Mouse (Mus musculus) small intestine, adult 2 months (tissue): ENCODE results near the gene Muc1. TPM values are rescaled to one million over a fixed set of nuclear protein-coding genes. Genes with fewer than 3 reads are reported as not detected.

Source experiments
- H3K27ac ChIP-seq: fragments of 200-500 bp; 2 replicates; pipeline ENCODE4 v1.5.1; 2012; ENCODE audit warnings: low read depth, low read length, control low read depth, inconsistent platforms; ENCODE audit not compliant: insufficient read depth
- H3K27me3 ChIP-seq: fragments of 200-500 bp; 2 replicates; pipeline ENCODE4 v1.6.1; 2012; ENCODE audit warnings: mild to moderate bottlenecking, moderate library complexity, low read length, inconsistent platforms; ENCODE audit not compliant: control insufficient read depth, insufficient read depth
- H3K36me3 ChIP-seq: fragments of 200-500 bp; 2 replicates; pipeline ENCODE4 v1.6.1; 2012; ENCODE audit warnings: mild to moderate bottlenecking, low read length, control low read depth, inconsistent platforms; ENCODE audit not compliant: control insufficient read depth, insufficient read depth
- H3K4me1 ChIP-seq: fragments of 200-500 bp; 2 replicates; pipeline ENCODE4 v1.6.1; 2012; ENCODE audit warnings: low read length, inconsistent platforms, mixed read lengths; ENCODE audit not compliant: control insufficient read depth, insufficient read depth, insufficient read length
- H3K4me3 ChIP-seq: fragments of 200-500 bp; 2 replicates; pipeline ENCODE4 v1.5.1; 2012; ENCODE audit warnings: low read depth, mild to moderate bottlenecking, control low read depth, inconsistent platforms, low read length, moderate library complexity
- CTCF ChIP-seq: fragments of 200-500 bp; IDR thresholded peaks from 2 replicates; pipeline ENCODE4 v1.5.1; 2012; ENCODE audit warnings: low read depth, mild to moderate bottlenecking, control low read depth, inconsistent platforms, low read length, moderate library complexity, mixed read lengths; ENCODE audit not compliant: insufficient replicate concordance, insufficient read length; ENCODE audit errors: extremely low read depth
- POLR2A ChIP-seq: fragments of 200-500 bp; IDR thresholded peaks from 2 replicates; pipeline ENCODE4 v1.6.1; 2012; ENCODE audit warnings: low read depth, mild to moderate bottlenecking, control low read depth, inconsistent platforms, low read length, moderate library complexity
- WGBS: fragments of 180-500 bp; shearing (Covaris S2); methylation state at CpG from one replicate; pipeline ENCODE4 v1.1.7; 2018; 5-methylcytosine and 5-hydroxymethylcytosine counted together
- polyA plus RNA-seq: library from polyadenylated mRNA; depleted of rRNA; stranded (reverse); fragments of >200 nt; gene quantifications from 2 replicates; pipeline ENCODE4 v1.2.3, GENCODE M21; 2012; rRNA removed

Gene Muc1
- 0.76 and 139 TPM in 2 replicates for polyA plus RNA-seq

DNA sequence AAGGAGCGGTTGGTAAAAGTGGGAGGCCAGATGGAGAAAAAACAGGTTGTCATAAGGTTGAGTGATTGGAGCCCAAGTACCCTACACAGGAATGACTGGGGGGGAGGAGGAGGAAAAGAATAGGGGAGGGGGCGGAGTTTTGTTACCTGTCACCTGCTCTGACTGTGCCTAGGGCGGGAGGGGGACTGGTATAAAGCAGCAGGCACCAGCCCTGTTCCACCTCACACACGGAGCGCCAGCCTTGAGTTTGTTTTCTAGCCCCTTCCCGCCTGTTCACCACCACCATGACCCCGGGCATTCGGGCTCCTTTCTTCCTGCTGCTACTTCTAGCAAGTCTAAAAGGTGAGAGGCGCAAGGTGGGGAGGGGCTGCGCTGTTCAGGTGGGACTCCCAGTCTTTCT lies at the start of gene Muc1:
Gene Muc1, plus strand, starts transcription at position 222 of the 400 bp plus-strand sequence.
- H3K36me3 ChIP-seq, result no peaks in the 10 kb centered on the region
- H3K27me3 ChIP-seq, result peaks cover 21% of the 10 kb centered on the region
- peaks cover 16% of the 10 kb centered on the region for H3K4me1 ChIP-seq
- peak within 1 kb of the TSS; percentile 63 for H3K4me3 ChIP-seq
- H3K27ac ChIP-seq, result peak within 1 kb of the TSS; percentile 31
- WGBS, result 40% methylated on average over 10 of the region's 10 CpGs
- no peak for TF ChIP-seq CTCF
- TF ChIP-seq POLR2A, result no peak

DNA sequence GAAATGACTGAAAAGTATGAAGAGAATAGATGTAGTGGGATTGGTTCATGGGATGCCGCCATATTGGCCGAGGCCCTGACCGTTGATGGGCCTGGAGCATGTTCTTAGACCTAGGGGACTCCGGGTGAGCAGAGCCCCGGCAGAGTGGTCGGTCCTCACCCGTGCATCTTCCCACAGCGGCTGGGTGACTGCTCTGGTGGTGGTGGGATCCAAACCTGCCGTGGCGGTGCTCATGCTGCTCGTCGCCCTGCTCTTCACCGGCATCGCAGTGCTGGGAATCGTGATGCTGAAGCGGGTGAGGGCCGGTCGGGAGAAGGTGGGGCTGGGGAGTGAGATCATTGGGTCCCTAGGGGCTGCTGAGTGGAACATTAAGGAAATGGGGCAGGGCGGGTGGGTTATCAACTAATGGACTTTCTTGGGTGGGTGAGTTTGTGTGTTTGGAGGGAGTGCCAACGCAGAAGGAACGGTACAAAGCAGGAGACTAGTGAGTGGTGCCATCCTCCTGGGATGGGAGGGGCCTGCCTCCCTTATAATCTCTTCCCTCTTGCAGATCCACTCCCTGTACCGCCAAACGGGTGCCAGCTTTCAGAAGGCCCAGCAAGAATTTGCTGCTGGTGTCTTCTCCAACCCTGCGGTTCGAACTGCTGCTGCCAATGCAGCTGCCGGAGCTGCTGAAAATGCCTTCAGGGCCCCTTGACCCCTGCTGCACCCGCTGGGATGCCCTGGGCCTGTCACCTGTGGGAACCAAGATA lies 46.9 kb upstream of the Muc1 start:
- no peaks in the 10 kb centered on the region for H3K27me3 ChIP-seq
- H3K4me1 ChIP-seq, result peaks cover 11% of the 10 kb centered on the region
- H3K36me3 ChIP-seq, result peaks cover 27% of the 10 kb centered on the region
- TF ChIP-seq POLR2A (no peak), CTCF (no peak)
- 94% methylated on average over 27 of the region's 27 CpGs for WGBS
- no peak overlapping the region for H3K27ac ChIP-seq
- H3K4me3 ChIP-seq, result no peak overlapping the region

DNA sequence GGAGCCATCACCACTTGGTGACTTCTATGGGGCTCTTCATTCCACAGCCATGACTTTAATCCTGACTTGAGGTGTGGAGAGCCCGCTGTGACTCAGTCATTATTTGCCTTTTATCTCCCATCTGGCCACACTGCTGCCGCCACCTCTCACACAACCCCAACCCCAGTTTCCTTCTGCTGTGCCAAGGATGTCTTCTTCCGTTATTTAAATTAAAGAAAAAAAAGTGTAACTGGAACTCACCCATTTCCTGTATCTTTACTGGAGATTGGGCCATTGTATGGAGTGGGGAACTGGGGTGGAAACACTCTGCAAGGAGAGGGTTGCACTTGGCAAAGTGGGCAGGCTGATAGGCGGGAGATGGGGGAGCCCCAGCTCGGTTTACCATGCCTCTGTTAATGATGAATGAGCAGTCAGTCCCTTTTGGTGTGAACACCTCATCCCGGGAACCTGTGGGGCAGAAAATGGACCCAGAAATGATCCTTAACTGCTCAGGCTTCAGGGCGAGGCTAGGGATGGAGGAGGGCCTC lies 46.3 kb upstream of the Muc1 start:
- peak overlapping the region; percentile 69 for H3K4me3 ChIP-seq
- no peak overlapping the region for H3K27ac ChIP-seq
- H3K27me3 ChIP-seq, result no peaks in the 10 kb centered on the region
- TF ChIP-seq CTCF, result no peak
- no peak for TF ChIP-seq POLR2A
- H3K36me3 ChIP-seq, result peaks cover 27% of the 10 kb centered on the region
- peaks cover 11% of the 10 kb centered on the region for H3K4me1 ChIP-seq
- 40% methylated on average over 7 of the region's 7 CpGs for WGBS

DNA sequence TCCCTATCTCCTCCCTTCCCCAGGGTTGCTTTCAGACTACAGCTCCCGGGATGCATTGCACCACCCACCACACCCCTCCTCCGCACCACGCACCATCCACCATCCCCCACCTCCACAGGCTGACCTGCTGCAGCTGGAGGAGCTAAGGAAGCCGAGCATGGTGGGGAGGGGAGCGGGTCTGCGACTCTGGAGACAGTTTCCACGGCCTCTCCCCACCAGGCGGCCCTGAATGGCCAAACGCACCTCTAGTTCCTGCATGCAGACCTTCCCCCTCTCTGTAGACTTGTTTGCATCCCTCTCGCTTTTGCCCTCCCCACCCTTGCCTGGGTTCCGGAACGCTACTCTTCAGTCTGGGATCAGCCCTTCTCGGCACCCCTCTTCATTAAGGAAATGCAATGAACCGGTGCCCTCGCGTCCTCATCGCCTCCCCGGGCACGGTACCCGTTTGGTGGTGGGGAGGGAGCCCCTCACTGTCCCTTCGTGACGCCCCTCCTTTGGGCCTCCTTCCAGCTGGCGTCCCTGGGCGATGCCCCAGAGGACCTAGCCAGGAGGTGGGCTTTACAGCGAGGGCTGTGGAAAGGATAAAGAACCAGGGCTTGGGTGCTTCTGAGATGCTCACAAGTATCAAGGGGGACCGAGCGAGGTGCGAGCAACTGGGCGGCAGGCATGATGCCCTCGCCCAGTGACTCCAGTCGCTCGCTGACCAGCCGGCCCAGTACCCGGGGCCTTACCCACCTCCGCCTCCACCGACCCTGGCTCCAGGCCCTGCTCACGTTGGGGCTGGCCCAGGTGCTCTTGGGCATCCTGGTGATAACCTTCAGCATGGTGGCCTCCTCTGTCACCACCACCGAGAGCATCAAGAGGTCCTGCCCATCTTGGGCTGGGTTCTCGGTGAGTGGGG lies 45.5 kb upstream of the Muc1 start, which contains the start of gene Fam189b:
Gene Fam189b, plus strand, starts transcription at position 86 of the 901 bp plus-strand sequence.
- H3K4me3 ChIP-seq, result peak within 1 kb of the TSS; percentile 69
- H3K27me3 ChIP-seq, result no peaks in the 10 kb centered on the region
- 8% methylated on average over 39 of the region's 39 CpGs for WGBS
- TF ChIP-seq POLR2A, result peak; percentile 26; the same call in 1 of the 2 replicates
- no peak for TF ChIP-seq CTCF
- H3K36me3 ChIP-seq, result peaks cover 27% of the 10 kb centered on the region
- no peak within 1 kb of the TSS for H3K27ac ChIP-seq
- H3K4me1 ChIP-seq, result peaks cover 9% of the 10 kb centered on the region

DNA sequence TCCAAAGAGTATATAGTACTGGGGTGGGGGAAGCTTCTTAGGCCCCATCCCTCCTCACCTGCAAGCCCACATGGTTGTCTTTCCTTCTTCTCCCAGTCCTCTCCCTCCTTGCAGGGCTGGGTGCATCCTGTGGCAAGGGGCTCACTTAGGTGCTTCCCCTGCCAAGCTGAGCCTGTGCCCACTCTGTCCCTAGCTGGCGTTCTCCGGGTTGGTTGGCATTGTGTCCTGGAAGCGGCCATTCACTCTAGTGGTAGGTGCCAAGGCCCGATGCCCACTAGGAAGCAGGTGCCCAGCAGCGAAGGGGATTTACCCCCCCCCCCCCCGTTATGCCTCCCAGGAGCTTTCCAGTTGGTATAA lies 44.9 kb upstream of the Muc1 start:
- Histone ChIP-seq H3K27ac (no peak overlapping the region), H3K27me3 (no peaks in the 10 kb centered on the region), H3K4me1 (peaks cover 6% of the 10 kb centered on the region; the same call in 1 of the 2 replicates), H3K36me3 (peaks cover 27% of the 10 kb centered on the region), H3K4me3 (peak overlapping the region; percentile 69; the same call in 1 of the 2 replicates)
- 86% methylated on average over 6 of the region's 6 CpGs for WGBS
- TF ChIP-seq CTCF, result no peak
- TF ChIP-seq POLR2A, result no peak

DNA sequence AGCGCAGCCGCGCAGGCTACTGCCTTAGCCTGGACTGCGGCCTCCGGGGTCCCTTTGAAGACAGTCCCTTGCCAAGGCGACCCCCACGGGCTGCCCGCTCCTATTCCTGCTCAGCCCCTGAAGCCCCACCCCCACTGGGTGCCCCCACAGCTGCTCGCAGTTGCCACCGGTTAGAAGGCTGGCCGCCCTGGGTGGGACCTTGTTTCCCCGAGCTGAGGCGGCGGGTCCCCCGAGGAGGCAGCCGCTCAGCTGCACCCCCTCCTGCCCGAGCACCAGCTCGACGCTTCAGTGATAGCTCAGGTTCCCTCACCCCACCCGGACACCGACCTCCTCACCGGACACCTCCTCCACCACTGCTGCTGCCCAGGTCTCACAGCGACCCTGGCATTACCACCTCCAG lies 41.7 kb upstream of the Muc1 start:
- 72% methylated on average over 23 of the region's 23 CpGs for WGBS
- TF ChIP-seq POLR2A (no peak), CTCF (no peak)
- Histone ChIP-seq H3K27me3 (no peaks in the 10 kb centered on the region), H3K4me1 (peaks cover 4% of the 10 kb centered on the region; the same call in 1 of the 2 replicates), H3K27ac (peak overlapping the region; percentile 61), H3K36me3 (peaks cover 1% of the 10 kb centered on the region; the same call in 1 of the 2 replicates), H3K4me3 (peak overlapping the region; percentile 43)
